Comparison of ENCODE assay signal across 8 mouse cellular contexts in genomic region chr11:94428091-94428835, GRCm38 (mm10). TPM values are rescaled to one million over a fixed set of nuclear protein-coding genes. Genes with fewer than 3 reads are reported as not detected.
DNase-seq lines count a peak whose midpoint lies in the region; ATAC-seq lines count a peak whose summit lies in the region.

No protein-coding gene starts in this region.

- peak overlapping the region; percentile 27 for H3K4me2 ChIP-seq in heart, embryonic 11.5 days

- ATAC-seq in heart, embryonic 11.5 days (replicated peaks; ENCODE audit: insufficient number of reproducible peaks, low FRiP score, low TSS enrichment): peak; percentile 71
- ATAC-seq in inflammation-experienced regulatory T-cells, adult 6 months: no peak

- H3K4me1 ChIP-seq in heart, embryonic 11.5 days (ENCODE audit: control insufficient read depth, insufficient read depth, low read length): peaks cover 30% of the 10 kb centered on the region

- H3K9ac ChIP-seq in heart, embryonic 11.5 days (ENCODE audit: low read depth, low read length): peak overlapping the region; percentile 12; the same call in 1 of the 2 replicates

- 11% methylated on average over 4 of the region's 4 CpGs for WGBS in heart, embryonic 11.5 days (ENCODE audit: insufficient replicate concordance)

- H3K9me3 ChIP-seq in heart, embryonic 11.5 days (replicated peaks; ENCODE audit: control insufficient read depth, low read length): no peaks in the 10 kb centered on the region

- peak; percentile 62 to 75 for DNase-seq in layer of hippocampus, postnatal 14 days (ENCODE audit: low spot score in 2 of 2)
- no peak for DNase-seq in layer of hippocampus, adult 9-10 months (ENCODE audit: low spot score)
- peak; percentile 50 for DNase-seq in embryo, embryonic 11.5 days (ENCODE audit: low read depth, low spot score)
- DNase-seq in kidney, adult 8-10 months: peak; percentile 90 to 92
- peak; percentile 50 for DNase-seq in lung, postnatal 25 days (ENCODE audit: low spot score)
- DNase-seq in testis, postnatal 14 days (ENCODE audit: low spot score): peak; percentile 68

- H3K36me3 ChIP-seq in heart, embryonic 11.5 days (ENCODE audit: control insufficient read depth, insufficient read depth, low read length): no peaks in the 10 kb centered on the region

- H3K4me3 ChIP-seq in heart, embryonic 11.5 days (ENCODE audit: low read depth, low read length): no peak overlapping the region

- no peak overlapping the region; the same call in none of the 2 replicates for H3K27ac ChIP-seq in heart, embryonic 11.5 days (ENCODE audit: low read depth, low read length)

- peaks cover 41% of the 10 kb centered on the region for H3K27me3 ChIP-seq in heart, embryonic 11.5 days (ENCODE audit: control insufficient read depth, insufficient read depth, low read length)

RNA-seq across cellular contexts. Expression of gene Abcc3, which starts 35.5 kb away (rescaled TPM):
- 1 to 10 TPM; 1.8 to 3.8 TPM for total RNA-seq in layer of hippocampus, postnatal 14 days (2021)
- polyA plus RNA-seq in heart, embryonic 11.5 days (2014; fragmentation: Nextera tagmentation; extraction: Ambion mirVana): 0.34 and 0.96 TPM in 2 replicates
- 1 to 10 TPM in 2 of 3 experiments, under 1 TPM in 1; 0.70 to 4.0 (median 1.9) TPM for polyA plus RNA-seq in inflammation-experienced regulatory T-cells, adult 6 months (2017; shearing (Covaris generic))

RNA-seq across cellular contexts. Expression of gene Cacna1g, which starts 45.7 kb away (rescaled TPM):
- total RNA-seq in layer of hippocampus, postnatal 14 days (2021): 10 to 100 TPM; 74.7 to 92.9 TPM
- polyA plus RNA-seq in heart, embryonic 11.5 days (2014; fragmentation: Nextera tagmentation; extraction: Ambion mirVana): 2.7 and 4.3 TPM in 2 replicates
- polyA plus RNA-seq in inflammation-experienced regulatory T-cells, adult 6 months (2017; shearing (Covaris generic)): not detected

RNA-seq across cellular contexts. Expression of gene Spata20, which starts 57.7 kb away (rescaled TPM):
- under 1 TPM; 0.35 to 0.43 TPM for total RNA-seq in layer of hippocampus, postnatal 14 days (2021)
- polyA plus RNA-seq in heart, embryonic 11.5 days (2014; fragmentation: Nextera tagmentation; extraction: Ambion mirVana): 0.15 TPM in 1 of 2 replicates, not detected in the other
- polyA plus RNA-seq in inflammation-experienced regulatory T-cells, adult 6 months (2017; shearing (Covaris generic)): not detected
